Mouse (Mus musculus) lung, postnatal 0 days (tissue): ENCODE data around the gene Jam2.

Experiments used
- CTCF ChIP-seq: IDR thresholded peaks from 2 replicates; pipeline ENCODE4 v1.5.1; 2016; ENCODE audit warnings: antibody characterized with exemption, mild to moderate bottlenecking
- EP300 ChIP-seq: IDR thresholded peaks from 2 replicates; pipeline ENCODE4 v1.6.1; 2016; ENCODE audit warnings: antibody characterized with exemption, mild to moderate bottlenecking, control low read depth

- TF ChIP-seq CTCF (no peak), EP300 (no peak)
Observed at GRCm38 (mm10) chr16:84744703-84745490, 29.0 kb upstream of the Jam2 start.
